Mouse (Mus musculus): Measurements from ENCODE around the gene Sorcs2. TPM values are rescaled to one million over a fixed set of nuclear protein-coding genes. Genes with fewer than 3 reads are reported as not detected.

Gene Sorcs2
- polyA plus RNA-seq, 1 experiment from 2014 or later = 8.3 TPM

GRCm38 (mm10) chr5:36099662-36100061 lies 298.3 kb downstream of the Sorcs2 start:
- H3K36me3 ChIP-seq = no peaks in the 10 kb centered on the region
- 78% methylated on average over 4 of the region's 4 CpGs for WGBS
- 0 out of 2 replicates have a peak overlapping the region, but pooled peaks have one; percentile 30 for H3K27ac ChIP-seq
- no peaks in the 10 kb centered on the region for H3K27me3 ChIP-seq (ENCODE audit: low read depth, poor library complexity, severe bottlenecking)
- no peaks in the 10 kb centered on the region for H3K9me3 ChIP-seq (replicated peaks)
- H3K4me3 ChIP-seq = no peak overlapping the region
- no peak for DNase-seq (ENCODE audit: low spot score)
- peaks cover 16% of the 10 kb centered on the region; the same call in 1 of the 2 replicates for H3K4me1 ChIP-seq

GRCm38 (mm10) chr5:36096046-36096445 lies 301.9 kb downstream of the Sorcs2 start:
- no peaks in the 10 kb centered on the region for H3K27me3 ChIP-seq (ENCODE audit: low read depth, poor library complexity, severe bottlenecking)
- no peaks in the 10 kb centered on the region for H3K36me3 ChIP-seq
- H3K27ac ChIP-seq = no peak overlapping the region
- 87% methylated on average over 8 of the region's 8 CpGs for WGBS
- peaks cover 16% of the 10 kb centered on the region; the same call in 1 of the 2 replicates for H3K4me1 ChIP-seq
- H3K9me3 ChIP-seq (replicated peaks) = no peaks in the 10 kb centered on the region
- no peak overlapping the region for H3K4me3 ChIP-seq
- DNase-seq (ENCODE audit: low spot score) = no peak

GRCm38 (mm10) chr5:36090036-36090435 lies 307.9 kb downstream of the Sorcs2 start:
- H3K36me3 ChIP-seq = no peaks in the 10 kb centered on the region
- no peak overlapping the region for H3K4me3 ChIP-seq
- peaks cover 13% of the 10 kb centered on the region; the same call in 1 of the 2 replicates for H3K4me1 ChIP-seq
- H3K9me3 ChIP-seq (replicated peaks) = no peaks in the 10 kb centered on the region
- H3K27ac ChIP-seq = no peak overlapping the region
- no peak for DNase-seq (ENCODE audit: low spot score)
- WGBS = 80% methylated on average over 7 of the region's 7 CpGs
- no peaks in the 10 kb centered on the region for H3K27me3 ChIP-seq (ENCODE audit: low read depth, poor library complexity, severe bottlenecking)

GRCm38 (mm10) chr5:36089243-36089642 lies 308.7 kb downstream of the Sorcs2 start:
- 79% methylated on average over 2 of the region's 2 CpGs for WGBS

GRCm38 (mm10) chr5:36086931-36087330 lies 311.0 kb downstream of the Sorcs2 start:
- no peaks in the 10 kb centered on the region for H3K27me3 ChIP-seq (ENCODE audit: low read depth, poor library complexity, severe bottlenecking)
- H3K4me1 ChIP-seq = peaks cover 21% of the 10 kb centered on the region
- H3K27ac ChIP-seq = no peak overlapping the region
- H3K4me3 ChIP-seq = no peak overlapping the region
- 86% methylated on average over 5 of the region's 5 CpGs for WGBS
- no peak for DNase-seq (ENCODE audit: low spot score)
- no peaks in the 10 kb centered on the region for H3K36me3 ChIP-seq
- no peaks in the 10 kb centered on the region for H3K9me3 ChIP-seq (replicated peaks)

More at GRCm38 (mm10) chr5:36089243-36089642, 308.7 kb downstream of the Sorcs2 start:
- Histone ChIP-seq H3K4me3 (no peak overlapping the region), H3K9me3 (replicated peaks) (no peaks in the 10 kb centered on the region), H3K27ac (no peak overlapping the region), H3K36me3 (no peaks in the 10 kb centered on the region), H3K4me1 (peaks cover 13% of the 10 kb centered on the region; the same call in 1 of the 2 replicates), H3K27me3 (ENCODE audit: low read depth, poor library complexity, severe bottlenecking) (no peaks in the 10 kb centered on the region)
- DNase-seq (ENCODE audit: low spot score) = no peak

- Histone ChIP-seq H3K4me3 (no peak overlapping the region), H3K36me3 (no peaks in the 10 kb centered on the region), H3K4me1 (peaks cover 21% of the 10 kb centered on the region), H3K27me3 (ENCODE audit: low read depth, poor library complexity, severe bottlenecking) (no peaks in the 10 kb centered on the region), H3K27ac (no peak overlapping the region), H3K9me3 (replicated peaks) (no peaks in the 10 kb centered on the region)
- DNase-seq (ENCODE audit: low spot score) = no peak
- 78% methylated on average over 4 of the region's 4 CpGs for WGBS
Observed at GRCm38 (mm10) chr5:36085621-36086020, 312.3 kb downstream of the Sorcs2 start.

- H3K9me3 ChIP-seq (replicated peaks) = no peaks in the 10 kb centered on the region
- DNase-seq (ENCODE audit: low spot score) = no peak
- no peaks in the 10 kb centered on the region for H3K27me3 ChIP-seq (ENCODE audit: low read depth, poor library complexity, severe bottlenecking)
- H3K4me3 ChIP-seq = no peak overlapping the region
- H3K4me1 ChIP-seq = peaks cover 15% of the 10 kb centered on the region
- WGBS = 91% methylated on average over 9 of the region's 9 CpGs
- no peak overlapping the region for H3K27ac ChIP-seq
- no peaks in the 10 kb centered on the region for H3K36me3 ChIP-seq
Observed at GRCm38 (mm10) chr5:36083869-36084565, 313.9 kb downstream of the Sorcs2 start.

- Histone ChIP-seq H3K27me3 (ENCODE audit: low read depth, poor library complexity, severe bottlenecking) (no peaks in the 10 kb centered on the region), H3K9me3 (replicated peaks) (no peaks in the 10 kb centered on the region), H3K27ac (no peak overlapping the region), H3K4me1 (peaks cover 13% of the 10 kb centered on the region), H3K36me3 (no peaks in the 10 kb centered on the region), H3K4me3 (no peak overlapping the region)
- WGBS = 88% methylated on average over 8 of the region's 8 CpGs
- no peak for DNase-seq (ENCODE audit: low spot score)
Observed at GRCm38 (mm10) chr5:36081021-36081420, 316.9 kb downstream of the Sorcs2 start.

GRCm38 (mm10) chr5:36075172-36076074 lies 322.5 kb downstream of the Sorcs2 start:
- Histone ChIP-seq H3K36me3 (no peaks in the 10 kb centered on the region), H3K9me3 (replicated peaks) (no peaks in the 10 kb centered on the region), H3K4me3 (no peak overlapping the region), H3K27ac (no peak overlapping the region), H3K4me1 (no peaks in the 10 kb centered on the region), H3K27me3 (ENCODE audit: low read depth, poor library complexity, severe bottlenecking) (no peaks in the 10 kb centered on the region)
- no peak for DNase-seq (ENCODE audit: low spot score)
- WGBS = 81% methylated on average over 5 of the region's 5 CpGs

GRCm38 (mm10) chr5:36069503-36070360 lies 328.2 kb downstream of the Sorcs2 start:
- no peaks in the 10 kb centered on the region for H3K27me3 ChIP-seq (ENCODE audit: low read depth, poor library complexity, severe bottlenecking)
- H3K4me1 ChIP-seq = peaks cover 22% of the 10 kb centered on the region
- H3K36me3 ChIP-seq = no peaks in the 10 kb centered on the region
- no peak for DNase-seq (ENCODE audit: low spot score)
- H3K27ac ChIP-seq = no peak overlapping the region
- H3K4me3 ChIP-seq = no peak overlapping the region
- 59% methylated on average over 6 of the region's 6 CpGs for WGBS
- no peaks in the 10 kb centered on the region for H3K9me3 ChIP-seq (replicated peaks)

GRCm38 (mm10) chr5:36067651-36068181 lies 330.2 kb downstream of the Sorcs2 start:
- Histone ChIP-seq H3K4me3 (no peak overlapping the region), H3K27me3 (ENCODE audit: low read depth, poor library complexity, severe bottlenecking) (no peaks in the 10 kb centered on the region), H3K9me3 (replicated peaks) (no peaks in the 10 kb centered on the region), H3K27ac (no peak overlapping the region), H3K4me1 (peaks cover 22% of the 10 kb centered on the region), H3K36me3 (no peaks in the 10 kb centered on the region)
- 58% methylated on average over 8 of the region's 8 CpGs for WGBS
- DNase-seq (ENCODE audit: low spot score) = no peak

GRCm38 (mm10) chr5:36057804-36058322 lies 340.1 kb downstream of the Sorcs2 start:
- Histone ChIP-seq H3K4me3 (no peak overlapping the region), H3K27me3 (ENCODE audit: low read depth, poor library complexity, severe bottlenecking) (no peaks in the 10 kb centered on the region), H3K27ac (no peak overlapping the region), H3K9me3 (replicated peaks) (no peaks in the 10 kb centered on the region), H3K4me1 (no peaks in the 10 kb centered on the region), H3K36me3 (no peaks in the 10 kb centered on the region)
- WGBS = 87% methylated on average over 14 of the region's 14 CpGs
- DNase-seq (ENCODE audit: low spot score) = no peak

All from limb, embryonic 10.5 days (tissue).